Mouse (Mus musculus) CH12.LX (cell line): ENCODE measurements at regions not wholly inside any gene's neighbourhood (a gene's known extent, or its start where the extent isn't known, plus 50 kb on each side); places are given as distances from the start of the nearest gene placed in this dataset.

ENCODE experiments used
- DNase-seq: peaks from one replicate; pipeline ENCODE4 v3.0.0-alpha.2; 2013; ENCODE audit errors: extremely low read depth
- H3K27ac ChIP-seq: 2 replicates; pipeline ENCODE4 v1.5.1; 2012; ENCODE audit warnings: low read depth, mild to moderate bottlenecking, control low read depth, moderate library complexity; ENCODE audit not compliant: insufficient read depth
- H3K27me3 ChIP-seq: replicated peaks from 2 replicates; pipeline ENCODE3; 2012; ENCODE audit warnings: inconsistent platforms
- H3K36me3 ChIP-seq, 2 experiments: replicated peaks in 1 of 2; 2 replicates each; pipeline versions ENCODE3 to v1.6.1; 2012; ENCODE audit warnings: inconsistent platforms in 1 of 2, low read length in 1 of 2, mild to moderate bottlenecking in 1 of 2, mixed read lengths in 1 of 2, moderate library complexity in 1 of 2; ENCODE audit not compliant: control insufficient read depth in 1 of 2, insufficient read depth in 1 of 2
- H3K4me1 ChIP-seq, 2 experiments: 2 replicates each; pipeline ENCODE4 v1.6.1; 2012; ENCODE audit warnings: inconsistent platforms in 1 of 2, moderate library complexity in 1 of 2; ENCODE audit not compliant: insufficient read depth in 2 of 2, control insufficient read depth in 1 of 2
- H3K4me2 ChIP-seq: 2 replicates; pipeline ENCODE4 v1.6.1; 2012; ENCODE audit warnings: low read depth, mild to moderate bottlenecking, control low read depth; ENCODE audit not compliant: poor library complexity, insufficient read depth, severe bottlenecking
- H3K4me3 ChIP-seq, 3 experiments: fragments of 150-350 bp in 1 of 3; sonication (generic) in 1 of 3; replicated peaks in 1 of 3; 2 replicates each; pipeline versions ENCODE3 to v1.5.1; 2011 to 2012; ENCODE audit warnings: low read depth in 2 of 3, low read length in 2 of 3, mild to moderate bottlenecking in 2 of 3, moderate library complexity in 2 of 3, control low read depth in 1 of 3, improper control_type of control experiment in 1 of 3, inconsistent platforms in 1 of 3, mixed read lengths in 1 of 3; ENCODE audit not compliant: poor library complexity in 1 of 3
- H3K79me2 ChIP-seq: replicated peaks from 2 replicates; pipeline ENCODE4 v1.6.1; 2012; ENCODE audit warnings: mild to moderate bottlenecking, moderate library complexity; ENCODE audit not compliant: control insufficient read depth, poor library complexity, insufficient read depth, severe bottlenecking; ENCODE audit errors: extremely low read depth
- H3K9ac ChIP-seq: 2 replicates; pipeline ENCODE4 v1.6.1; 2012; ENCODE audit warnings: low read depth, mild to moderate bottlenecking, control low read depth, moderate library complexity; ENCODE audit not compliant: insufficient read depth
- H3K9me3 ChIP-seq: replicated peaks from 2 replicates; pipeline ENCODE3; 2012; ENCODE audit warnings: low read length, inconsistent platforms, mixed read lengths
- CHD1 ChIP-seq: IDR thresholded peaks from 2 replicates; pipeline ENCODE4 v1.6.1; 2012; ENCODE audit warnings: low read depth, low read length, improper control_type of control experiment, inconsistent platforms
- CHD2 ChIP-seq: IDR thresholded peaks from 2 replicates; pipeline ENCODE4 v1.6.1; 2011; ENCODE audit warnings: low read length, improper control_type of control experiment
- CTCF ChIP-seq, 2 experiments: IDR thresholded peaks in 1 of 2; conservative IDR thresholded peaks in 1 of 2; 2 replicates each; pipeline ENCODE4 v1.5.1; 2011 to 2012; ENCODE audit warnings: low read depth in 2 of 2, low read length in 2 of 2, improper control_type of control experiment in 1 of 2, inconsistent platforms in 1 of 2, mild to moderate bottlenecking in 1 of 2, moderate library complexity in 1 of 2
- E2F4 ChIP-seq: IDR thresholded peaks from 2 replicates; pipeline ENCODE4 v1.6.1; 2011; ENCODE audit warnings: low read depth, low read length, improper control_type of control experiment; ENCODE audit not compliant: insufficient replicate concordance
- ELF1 ChIP-seq: IDR thresholded peaks from 2 replicates; pipeline ENCODE4 v1.6.1; 2014; ENCODE audit warnings: low read depth, mild to moderate bottlenecking, inconsistent platforms, low read length, improper control_type of control experiment
- EP300 ChIP-seq: IDR thresholded peaks from 2 replicates; pipeline ENCODE4 v1.6.1; 2011; ENCODE audit warnings: low read length, improper control_type of control experiment
- ETS1 ChIP-seq: conservative IDR thresholded peaks from 2 replicates; pipeline ENCODE4 v1.6.1; 2012; ENCODE audit warnings: low read depth, mild to moderate bottlenecking, inconsistent platforms, low read length, improper control_type of control experiment, moderate library complexity
- HCFC1 ChIP-seq: IDR thresholded peaks from 2 replicates; pipeline ENCODE4 v1.6.1; 2012; ENCODE audit warnings: low read depth, mild to moderate bottlenecking, inconsistent platforms, low read length, improper control_type of control experiment
- JUN ChIP-seq: IDR thresholded peaks from 2 replicates; pipeline ENCODE4 v1.6.1; 2011; ENCODE audit warnings: low read depth, mild to moderate bottlenecking, low read length, improper control_type of control experiment, moderate library complexity; ENCODE audit not compliant: insufficient read depth
- JUND ChIP-seq: conservative IDR thresholded peaks from 2 replicates; pipeline ENCODE4 v1.6.1; 2011; ENCODE audit warnings: low read depth, low read length, improper control_type of control experiment
- MAFK ChIP-seq: IDR thresholded peaks from 2 replicates; pipeline ENCODE4 v1.6.1; 2011; ENCODE audit warnings: low read length, improper control_type of control experiment; ENCODE audit not compliant: insufficient replicate concordance
- MEF2A ChIP-seq: IDR thresholded peaks from 2 replicates; pipeline ENCODE4 v1.6.1; 2014; ENCODE audit warnings: low read depth, mild to moderate bottlenecking, inconsistent platforms, low read length, improper control_type of control experiment, borderline replicate concordance
- MXI1 ChIP-seq: IDR thresholded peaks from 2 replicates; pipeline ENCODE4 v1.6.1; 2011; ENCODE audit warnings: mild to moderate bottlenecking, low read depth, low read length, improper control_type of control experiment
- NELFE ChIP-seq: IDR thresholded peaks from 2 replicates; pipeline ENCODE4 v1.6.1; 2011; ENCODE audit warnings: low read depth, low read length, improper control_type of control experiment
- SMC3 ChIP-seq: IDR thresholded peaks from 2 replicates; pipeline ENCODE4 v1.6.1; 2011; ENCODE audit warnings: low read depth, low read length, improper control_type of control experiment
- USF1 ChIP-seq: IDR thresholded peaks from 2 replicates; pipeline ENCODE4 v1.6.1; 2014; ENCODE audit warnings: low read depth, mild to moderate bottlenecking, inconsistent platforms, low read length, improper control_type of control experiment
- USF2 ChIP-seq: conservative IDR thresholded peaks from 2 replicates; pipeline ENCODE4 v1.6.1; 2011; ENCODE audit warnings: low read depth, low read length, improper control_type of control experiment
- ZKSCAN1 ChIP-seq: IDR thresholded peaks from 2 replicates; pipeline ENCODE4 v1.6.1; 2012; ENCODE audit warnings: low read depth, inconsistent platforms, low read length, improper control_type of control experiment, borderline replicate concordance
- ZMIZ1 ChIP-seq: IDR thresholded peaks from 2 replicates; pipeline ENCODE4 v1.6.1; 2012; ENCODE audit warnings: low read depth, mild to moderate bottlenecking, inconsistent platforms, low read length, improper control_type of control experiment
- ZNF384 ChIP-seq: IDR thresholded peaks from 2 replicates; pipeline ENCODE4 v1.6.1; 2012; ENCODE audit warnings: low read depth, low read length, improper control_type of control experiment, inconsistent platforms
- dilution Hi-C: fragments of 300-500 bp; cut with MboI; formaldehyde crosslinking; loops from 2 replicates; pipeline ENCODE4 v1.14.3; 2020; ENCODE audit warnings: low sequenced_read_pairs; ENCODE audit not compliant: extremely low pct_unique_long_range_greater_than_20kb, extremely low pct_ligation_motif_present
- in situ Hi-C: fragments of 300-500 bp; cut with MboI; formaldehyde crosslinking; loops from 3 replicates; pipeline ENCODE4 v1.14.3; 2019; ENCODE audit warnings: low sequenced_read_pairs, low pct_ligation_motif_present, low pct_unique_long_range_greater_than_20kb, mixed read lengths

- dilution Hi-C loops = no loop called here
- H3K9ac ChIP-seq = no peak overlapping the region
- H3K4me2 ChIP-seq = no peak overlapping the region
- in situ Hi-C loops = no loop called here
- no peak overlapping the region for H3K4me3 ChIP-seq
- DNase-seq = no peak
- no peak overlapping the region for H3K27ac ChIP-seq
- TF ChIP-seq CTCF (conservative IDR thresholded peaks at IDR 0.05 in 1 of 2, IDR thresholded peaks at IDR 0.05 in 1 of 2; ENCODE audit: low read depth in 2 of 2, low read length in 2 of 2) (0 out of 4 replicates have a peak, but pooled peaks of 1 of the 2 experiments have one; percentile 14), EP300 (no peak), JUN (peak; percentile 74), ZNF384 (0 out of 2 replicates have a peak, but pooled peaks have one; percentile 24), MEF2A (peak; percentile 67; the same call in 1 of the 2 replicates), USF2 (no peak), USF1 (no peak; the same call in 1 of the 2 replicates), SMC3 (0 out of 2 replicates have a peak, but pooled peaks have one; percentile 3)
- H3K27me3 ChIP-seq = no peaks in the 10 kb centered on the region
- H3K4me1 ChIP-seq = peaks cover 3 to 9% of the 10 kb centered on the region in 2 experiments; a peak in 3 of 4 replicates
- no peaks in the 10 kb centered on the region for H3K9me3 ChIP-seq
- no peaks in the 10 kb centered on the region for H3K36me3 ChIP-seq
- H3K79me2 ChIP-seq = no peaks in the 10 kb centered on the region
These were observed 1126.5 kb upstream of the Gulo start for GRCm38 (mm10) chr14:67135221-67136140.

- H3K36me3 ChIP-seq = no peaks in the 10 kb centered on the region
- DNase-seq = no peak
- H3K27me3 ChIP-seq = no peaks in the 10 kb centered on the region
- TF ChIP-seq CTCF (conservative IDR thresholded peaks at IDR 0.05 in 1 of 2, IDR thresholded peaks at IDR 0.05 in 1 of 2; ENCODE audit: low read depth in 2 of 2, low read length in 2 of 2) (no peak), NELFE (no peak), ZMIZ1 (no peak)
- no peak overlapping the region for H3K27ac ChIP-seq
- no peak overlapping the region for H3K4me2 ChIP-seq
- H3K4me3 ChIP-seq = no peak overlapping the region
- no peak overlapping the region for H3K9ac ChIP-seq
- no peaks in the 10 kb centered on the region for H3K79me2 ChIP-seq
- in situ Hi-C loops (no loop called here), dilution Hi-C loops (no loop called here)
- no peaks in the 10 kb centered on the region for H3K9me3 ChIP-seq
- peaks cover 3 to 9% of the 10 kb centered on the region in 2 experiments; a peak in 3 of 4 replicates for H3K4me1 ChIP-seq
These were observed 1124.2 kb upstream of the Gulo start for GRCm38 (mm10) chr14:67133221-67133620.

GRCm38 (mm10) chr14:67127118-67127517, 1118.1 kb upstream of the Gulo start:
- Histone ChIP-seq H3K36me3 (no peaks in the 10 kb centered on the region), H3K27ac (no peak overlapping the region), H3K79me2 (no peaks in the 10 kb centered on the region), H3K4me3 (no peak overlapping the region), H3K9me3 (no peaks in the 10 kb centered on the region), H3K9ac (no peak overlapping the region), H3K4me2 (no peak overlapping the region), H3K27me3 (no peaks in the 10 kb centered on the region), H3K4me1 (no peaks in the 10 kb centered on the region)
- no peak for DNase-seq
- dilution Hi-C loops (no loop called here), in situ Hi-C loops (no loop called here)
- TF ChIP-seq ELF1 (no peak), MXI1 (no peak), E2F4 (no peak), USF1 (no peak), ZMIZ1 (no peak), ZKSCAN1 (no peak), JUND (no peak), MAFK (no peak), CHD2 (no peak), HCFC1 (no peak), SMC3 (no peak), NELFE (no peak), ETS1 (no peak), CHD1 (no peak)
